Mouse (Mus musculus) left cerebral cortex, adult 11 months (tissue): ENCODE measurements at regions not wholly inside any gene's neighbourhood (a gene's known extent, or its start where the extent isn't known, plus 50 kb on each side); places are given as distances from the start of the nearest gene placed in this dataset.
A peak's percentile ranks its signal among the peaks of the same experiment; 100 is the strongest.

Source experiments
- DNase-seq: peaks from one replicate; pipeline ENCODE4 v3.0.0; 2022; ENCODE audit warnings: low spot score

DNA sequence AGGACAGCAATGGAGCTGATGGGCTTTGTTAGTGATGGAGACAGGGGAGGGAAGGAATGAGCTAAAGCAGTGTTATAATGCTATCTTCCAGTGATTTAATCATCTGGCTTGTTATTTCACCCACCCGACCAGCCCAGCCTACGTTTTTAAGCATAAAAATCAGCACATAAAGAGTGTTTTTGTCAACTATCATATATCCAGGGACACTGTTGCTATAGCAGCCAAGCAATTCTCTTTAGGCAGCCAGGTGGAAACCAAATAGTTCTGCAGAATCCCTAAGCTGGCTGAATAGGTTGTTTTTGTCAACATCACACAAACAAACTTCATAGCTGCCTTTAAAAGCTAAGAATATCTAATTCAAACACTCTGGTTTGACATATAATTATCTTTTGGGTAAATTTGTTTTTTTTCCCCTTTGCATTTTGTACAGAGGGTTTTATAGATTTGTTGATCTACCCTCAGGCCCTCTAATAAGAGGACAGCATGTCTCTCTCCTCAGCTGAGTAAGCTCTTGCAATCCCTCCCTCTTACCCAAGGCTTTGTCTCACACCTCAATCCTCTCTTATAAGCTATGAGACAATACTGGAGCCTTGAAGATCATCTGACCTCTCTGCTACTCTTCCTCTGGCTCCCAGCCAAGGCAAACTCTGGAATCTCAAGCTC, 104.7 kb upstream of the Camk2d start:
- no peak for DNase-seq

DNA sequence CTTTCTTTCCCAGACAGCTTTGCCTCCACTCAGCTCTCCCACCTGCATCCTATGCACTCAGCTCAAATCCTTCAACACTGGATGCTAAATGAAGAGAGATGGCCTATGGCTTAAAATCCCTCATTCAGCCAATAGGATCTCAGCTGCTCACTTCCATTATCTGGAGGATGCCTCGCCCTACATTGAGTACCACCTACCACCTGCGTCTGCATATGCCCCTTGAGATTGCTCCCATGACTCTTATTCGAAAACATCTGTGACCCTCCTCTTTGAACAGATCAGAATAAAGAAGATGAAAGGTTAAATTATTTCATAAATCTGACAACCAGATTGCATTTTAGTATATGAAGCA, 104.2 kb upstream of the Camk2d start:
- no peak for DNase-seq

DNA sequence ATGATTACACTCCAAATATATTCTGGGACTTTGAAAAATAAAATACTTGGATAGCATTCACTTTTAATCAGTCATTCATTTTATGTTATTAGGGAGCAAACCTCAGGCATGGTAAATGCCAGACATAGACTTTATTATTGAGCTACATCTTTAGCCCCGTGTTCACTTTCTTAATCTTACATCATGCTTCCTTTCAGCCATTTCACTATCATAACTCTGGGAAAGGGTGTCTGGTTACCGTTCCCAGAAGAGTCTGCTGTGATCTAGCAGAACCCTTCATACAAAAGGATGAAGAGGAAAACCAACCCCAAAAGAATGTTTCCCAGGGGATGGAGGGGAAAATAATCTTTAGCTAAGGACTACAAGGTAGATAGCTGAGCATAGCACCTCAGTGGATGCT, 97.3 kb upstream of the Camk2d start:
- DNase-seq = no peak

DNA sequence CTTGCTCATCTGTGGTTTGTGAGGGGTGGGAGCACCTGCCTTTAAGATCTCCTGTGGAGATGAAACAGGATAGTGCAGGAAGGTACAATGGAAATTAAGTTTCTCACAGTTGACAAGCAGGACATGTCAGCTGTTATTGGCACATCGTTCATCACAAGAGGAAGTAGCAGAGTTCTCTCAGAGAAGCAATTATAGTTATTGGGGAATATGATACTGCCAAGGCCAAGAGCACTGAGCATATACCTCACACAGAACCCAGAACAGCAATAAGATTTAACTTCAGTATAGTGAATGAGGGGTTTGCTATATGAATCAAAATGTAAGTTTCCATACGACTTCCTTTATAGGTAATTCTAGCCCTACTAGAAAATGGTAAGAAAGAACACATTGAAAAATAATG, 95.9 kb upstream of the Camk2d start:
- no peak for DNase-seq

DNA sequence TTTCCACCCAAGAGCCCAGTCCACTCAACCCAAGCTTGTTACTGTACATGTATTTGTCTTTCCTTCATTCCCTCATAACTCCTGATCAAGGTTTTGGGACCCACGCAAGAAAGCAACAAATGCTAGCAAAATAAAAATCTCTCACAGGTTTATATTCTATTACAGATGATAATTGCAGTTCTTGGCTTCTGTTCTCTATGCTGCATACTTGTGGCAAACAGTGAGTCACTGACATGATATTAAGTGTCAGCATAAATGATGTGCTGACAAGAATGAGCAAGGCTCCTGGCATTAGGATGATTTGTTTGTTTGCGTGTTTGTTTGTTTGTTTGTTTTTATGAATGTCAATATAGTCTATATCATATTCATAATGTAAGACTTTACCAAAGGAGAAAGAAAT, 94.3 kb upstream of the Camk2d start:
- DNase-seq = no peak

DNA sequence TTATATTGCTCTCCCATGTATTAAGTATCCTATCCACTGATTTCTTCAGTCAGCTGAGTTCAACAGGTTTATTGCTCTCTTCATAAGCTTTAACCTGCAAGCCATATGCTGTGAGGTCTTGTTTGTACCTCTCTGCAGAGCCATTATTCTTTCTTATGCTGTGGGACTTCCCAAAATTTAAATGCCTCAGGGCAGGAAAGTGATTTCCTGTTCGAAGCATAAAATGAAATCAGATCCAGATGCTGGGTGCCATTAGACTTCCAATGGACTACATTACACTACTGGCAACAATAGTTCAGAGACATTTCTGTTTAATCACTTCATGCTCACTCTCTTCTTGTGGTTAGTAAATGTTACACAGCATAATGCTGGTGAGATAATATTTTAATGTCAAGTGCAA, 90.4 kb upstream of the Camk2d start:
- DNase-seq = no peak

DNA sequence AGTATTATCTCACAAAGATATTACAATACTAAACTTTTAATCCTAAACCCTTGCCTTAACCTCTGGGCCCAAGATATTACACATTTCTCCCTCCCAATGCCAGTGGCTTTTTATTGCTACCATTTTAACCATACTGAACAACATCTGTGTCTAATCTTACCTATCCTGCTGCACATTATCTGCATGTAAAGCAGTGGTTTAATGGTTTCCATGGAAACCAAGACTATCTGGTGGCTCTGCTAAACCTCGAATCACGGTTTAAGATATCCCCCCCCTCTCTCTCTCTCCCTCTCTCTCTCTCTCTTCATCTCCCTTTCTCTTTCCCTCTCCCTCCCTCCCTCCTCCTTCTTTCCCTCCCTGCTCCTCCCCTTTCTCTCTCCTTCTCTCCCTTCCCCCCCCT, 81.3 kb upstream of the Camk2d start:
- DNase-seq = no peak

DNA sequence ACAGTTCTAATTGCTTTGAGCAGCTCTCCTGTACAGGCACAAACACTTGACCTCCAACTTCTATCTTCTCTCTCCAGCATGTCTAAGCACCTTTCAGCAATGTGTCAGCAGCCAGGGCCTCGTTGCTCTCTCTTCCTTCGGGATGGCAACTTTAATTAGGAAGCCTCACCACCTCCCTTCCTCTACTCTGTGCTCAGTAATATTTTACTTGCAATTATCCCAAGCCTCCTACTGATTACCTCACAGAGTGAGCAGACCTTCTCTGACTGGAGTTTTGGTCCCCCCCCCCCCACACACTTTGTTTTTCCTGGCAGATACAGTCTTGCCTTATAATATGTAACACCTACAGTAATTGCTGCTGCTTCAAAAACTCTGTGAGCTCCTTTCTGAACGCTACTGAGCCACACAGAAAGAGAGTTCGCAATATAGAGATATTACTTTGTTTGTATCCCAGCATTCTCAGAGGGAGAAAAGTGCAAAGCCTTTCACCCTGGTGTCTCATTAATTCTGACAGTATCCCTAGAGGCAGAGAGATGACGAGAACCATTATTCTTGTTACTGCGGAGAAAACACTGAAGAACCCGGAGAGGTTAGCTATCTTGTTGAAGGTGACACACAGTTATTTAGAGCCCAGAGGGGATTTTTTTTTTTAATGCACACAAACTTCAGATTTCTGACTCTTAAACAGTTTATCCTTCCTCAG, 61.8 kb upstream of the Camk2d start:
- DNase-seq = no peak

DNA sequence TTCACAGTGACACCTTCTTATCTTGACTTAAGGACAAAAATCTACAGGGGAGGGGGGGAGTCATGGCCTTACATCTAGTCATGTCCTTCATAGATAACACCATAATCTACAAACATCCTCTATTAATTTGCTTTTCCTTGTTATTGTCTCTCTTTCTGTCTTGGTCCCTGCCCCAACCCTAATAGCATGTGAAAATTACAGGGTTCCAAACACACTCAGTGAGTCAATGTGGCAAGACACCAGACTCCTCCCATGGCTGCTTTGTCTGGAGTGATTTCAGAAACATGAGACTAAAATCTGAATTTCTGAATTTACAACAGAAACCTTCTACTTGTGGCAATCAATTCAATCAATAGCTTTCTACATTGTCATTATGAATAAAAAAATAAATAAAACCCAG, 60.8 kb upstream of the Camk2d start:
- DNase-seq = no peak

DNA sequence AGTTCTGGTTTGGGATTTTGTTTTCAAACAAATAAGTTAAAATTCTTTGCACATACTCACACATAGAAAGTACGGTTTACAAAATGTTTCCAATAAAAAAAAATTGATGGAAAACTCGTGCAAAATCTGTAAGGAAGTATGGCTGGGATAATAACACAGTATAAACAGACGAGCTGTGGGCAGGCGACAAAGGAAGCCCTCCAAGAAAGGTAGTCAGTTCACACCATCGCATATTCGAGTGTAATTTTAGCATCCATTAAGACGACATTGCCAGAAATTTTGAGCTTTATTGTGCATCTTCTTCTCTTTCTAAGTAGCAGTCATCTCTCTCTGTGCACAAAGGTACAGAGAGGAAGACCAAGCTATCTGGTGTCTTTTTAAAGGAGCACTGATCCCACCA, 57.6 kb upstream of the Camk2d start:
- DNase-seq = peak; percentile 7

DNA sequence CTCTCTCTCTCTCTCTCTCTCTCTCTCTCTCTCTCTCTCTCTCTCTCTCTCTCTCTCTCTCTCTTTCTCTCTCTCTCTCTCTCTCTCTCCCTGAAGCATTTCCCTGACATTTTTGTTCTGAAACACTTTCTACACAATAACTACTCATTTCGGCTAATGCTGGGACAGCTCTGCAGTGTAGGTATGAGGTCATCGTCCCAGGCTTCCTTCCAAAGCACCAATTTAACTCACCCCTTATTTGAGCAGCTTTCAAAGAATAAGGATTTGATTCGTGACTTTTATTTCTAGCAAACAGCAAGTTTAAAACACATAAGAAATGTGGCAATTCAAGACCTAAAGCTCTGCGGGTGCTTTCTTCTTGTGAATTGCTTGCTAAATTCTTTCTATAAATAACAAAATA, 55.0 kb upstream of the Camk2d start:
- no peak for DNase-seq
